Mouse (Mus musculus) midbrain, embryonic 10.5 days (tissue): ENCODE measurements around the gene Ddias. TPM values are rescaled to one million over a fixed set of nuclear protein-coding genes. Genes with fewer than 3 reads are reported as not detected.

Source experiments
- DNase-seq: peaks from one replicate; pipeline ENCODE4 v3.0.0-alpha.2; 2017; ENCODE audit warnings: low spot score
- H3K27ac ChIP-seq: fragments of 300-500 bp; sonication (generic); replicated peaks from 2 replicates; pipeline ENCODE4 v1.5.1; 2016; ENCODE audit warnings: mild to moderate bottlenecking
- H3K27me3 ChIP-seq: fragments of 300-500 bp; sonication (generic); 2 replicates; pipeline ENCODE4 v1.6.1; 2016; ENCODE audit warnings: low read depth, mild to moderate bottlenecking; ENCODE audit not compliant: poor library complexity, severe bottlenecking
- H3K36me3 ChIP-seq: fragments of 300-500 bp; sonication (generic); 2 replicates; pipeline ENCODE4 v1.6.1; 2016; ENCODE audit warnings: mild to moderate bottlenecking, moderate library complexity
- H3K4me1 ChIP-seq: fragments of 300-500 bp; sonication (generic); 2 replicates; pipeline ENCODE4 v1.6.1; 2016
- H3K4me3 ChIP-seq: fragments of 300-500 bp; sonication (generic); 2 replicates; pipeline ENCODE4 v1.5.1; 2016; ENCODE audit warnings: mild to moderate bottlenecking, moderate library complexity
- H3K9me3 ChIP-seq: fragments of 300-500 bp; sonication (generic); replicated peaks from 2 replicates; pipeline ENCODE4 v1.6.1; 2016; ENCODE audit warnings: mild to moderate bottlenecking
- WGBS: fragments of 180-500 bp; shearing (Covaris S2); methylation state at CpG from one replicate; pipeline ENCODE4 v1.1.7; 2016; 5-methylcytosine and 5-hydroxymethylcytosine counted together
- polyA plus RNA-seq: library from polyadenylated mRNA; unstranded; fragments of >200 nt; fragmentation: Nextera tagmentation; extraction: Ambion mirVana; gene quantifications from 2 replicates; pipeline ENCODE4 v1.2.1, GENCODE M21; 2016

Ddias gene
- polyA plus RNA-seq, 1 experiment from 2014 or later, result 26.3 TPM

DNA sequence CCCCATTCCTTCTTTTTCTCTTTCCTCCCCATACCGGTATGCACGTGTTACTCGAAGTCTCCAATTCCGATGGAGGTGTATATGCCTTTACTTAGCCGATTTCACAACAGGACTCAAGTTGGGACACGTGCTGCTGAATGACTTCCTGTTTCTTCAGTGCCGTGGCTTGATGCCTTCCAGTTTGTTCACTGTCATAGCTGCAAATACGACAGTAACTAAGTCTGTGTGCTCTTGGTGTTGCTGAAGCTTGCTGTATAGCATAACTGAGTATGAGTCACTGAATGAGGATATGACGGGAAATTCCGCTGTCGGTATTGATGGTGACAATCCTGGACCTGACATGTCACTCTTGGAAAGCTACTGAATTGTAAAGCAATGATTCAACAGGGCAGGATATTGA is 36.8 kb downstream of the Ddias start:
- no peak overlapping the region for H3K27ac ChIP-seq
- no peak for DNase-seq
- WGBS, result 92% methylated on average over 11 of the region's 11 CpGs
- no peaks in the 10 kb centered on the region for H3K27me3 ChIP-seq
- H3K9me3 ChIP-seq, result no peaks in the 10 kb centered on the region
- H3K4me1 ChIP-seq, result no peaks in the 10 kb centered on the region
- no peak overlapping the region for H3K4me3 ChIP-seq
- 0 out of 2 replicates have a peak, but pooled peaks cover 7% of the 10 kb centered on the region for H3K36me3 ChIP-seq

DNA sequence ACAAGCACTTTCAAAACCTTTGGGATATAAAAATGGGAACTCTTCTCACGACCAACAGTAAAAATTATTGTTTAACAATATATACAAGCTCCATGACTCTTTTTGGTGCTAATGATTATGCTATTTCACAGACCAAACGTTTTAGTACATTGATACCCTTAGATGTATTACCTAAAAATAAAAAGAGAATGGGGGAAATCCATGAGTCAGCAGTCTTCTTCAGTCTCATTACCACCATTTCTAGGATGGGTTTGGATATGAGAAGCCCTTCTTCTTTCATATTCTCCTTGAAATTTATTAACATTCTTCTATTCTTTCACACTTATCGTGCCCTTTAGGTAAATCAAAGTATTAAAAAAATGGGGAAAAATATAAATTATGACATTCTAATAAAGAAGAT is 37.6 kb downstream of the Ddias start:
- no peak overlapping the region for H3K27ac ChIP-seq
- 84% methylated on average over 3 of the region's 3 CpGs for WGBS
- H3K36me3 ChIP-seq, result 0 out of 2 replicates have a peak, but pooled peaks cover 7% of the 10 kb centered on the region
- no peak for DNase-seq
- no peak overlapping the region for H3K4me3 ChIP-seq
- H3K27me3 ChIP-seq, result no peaks in the 10 kb centered on the region
- H3K9me3 ChIP-seq, result no peaks in the 10 kb centered on the region
- H3K4me1 ChIP-seq, result no peaks in the 10 kb centered on the region

DNA sequence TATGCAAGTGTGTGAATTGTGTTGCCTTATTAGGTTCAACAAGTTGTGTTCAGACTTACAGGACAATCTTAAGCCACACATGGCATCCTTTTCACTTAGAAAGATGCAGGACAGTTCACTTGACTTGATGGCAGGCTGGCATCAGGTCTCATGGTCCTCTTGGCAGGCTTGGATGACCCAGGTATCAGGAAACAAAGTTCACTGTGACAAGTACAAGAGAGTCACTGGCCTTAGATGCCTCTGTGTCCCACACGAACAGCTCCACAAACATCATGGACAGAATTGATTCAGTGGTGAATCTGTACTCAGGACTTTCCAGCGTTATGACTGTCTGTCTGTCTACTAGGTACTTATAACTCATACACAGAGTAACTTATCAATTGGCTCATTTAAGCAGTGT is 39.7 kb downstream of the Ddias start:
- Histone ChIP-seq H3K4me1 (no peaks in the 10 kb centered on the region), H3K4me3 (no peak overlapping the region), H3K9me3 (no peaks in the 10 kb centered on the region), H3K27me3 (no peaks in the 10 kb centered on the region), H3K36me3 (0 out of 2 replicates have a peak, but pooled peaks cover 7% of the 10 kb centered on the region), H3K27ac (no peak overlapping the region)
- WGBS, result 92% methylated on average over 2 of the region's 2 CpGs
- no peak for DNase-seq

DNA sequence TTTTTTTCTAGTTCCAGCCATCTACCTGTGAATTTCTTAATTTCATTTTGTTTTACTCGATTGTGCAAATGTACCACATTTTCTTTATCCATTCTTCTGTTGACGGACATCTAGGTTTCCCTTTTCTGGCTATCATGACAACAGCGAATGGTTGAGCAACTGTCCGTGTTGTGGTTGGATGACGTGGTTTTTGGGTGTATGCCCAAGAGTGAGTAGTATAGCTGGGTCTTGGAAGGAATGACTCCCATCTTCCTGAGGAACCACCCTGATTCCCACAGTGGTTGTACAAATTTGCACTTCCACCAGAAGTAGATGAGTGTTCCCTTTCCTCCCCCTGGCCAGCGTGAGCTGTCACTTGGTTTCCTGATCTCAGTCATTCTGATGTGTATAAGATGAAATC is 41.7 kb downstream of the Ddias start:
- 92% methylated on average over 6 of the region's 6 CpGs for WGBS
- Histone ChIP-seq H3K36me3 (0 out of 2 replicates have a peak, but pooled peaks cover 7% of the 10 kb centered on the region), H3K4me1 (no peaks in the 10 kb centered on the region), H3K27me3 (no peaks in the 10 kb centered on the region), H3K4me3 (no peak overlapping the region), H3K27ac (no peak overlapping the region), H3K9me3 (no peaks in the 10 kb centered on the region)
- no peak for DNase-seq

DNA sequence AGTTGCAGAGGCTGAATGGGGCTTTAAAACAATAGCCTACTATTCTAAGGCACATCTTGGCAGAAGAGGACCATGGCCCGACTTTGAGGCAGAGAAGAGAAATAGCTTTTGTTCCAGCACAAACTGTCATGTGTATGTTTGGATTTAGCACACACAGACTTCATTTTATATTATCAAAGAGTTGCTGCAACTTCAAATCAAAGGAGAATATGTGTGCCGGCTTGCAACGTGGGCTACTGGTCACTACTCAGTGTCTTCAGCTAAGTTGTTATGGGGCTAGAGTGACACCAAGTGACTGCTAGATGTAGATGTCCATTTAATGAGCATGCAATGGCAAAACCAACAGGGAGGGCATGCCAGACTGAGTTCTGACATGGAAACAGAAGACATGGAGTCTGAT is 46.1 kb downstream of the Ddias start:
- no peaks in the 10 kb centered on the region for H3K27me3 ChIP-seq
- H3K27ac ChIP-seq, result no peak overlapping the region
- DNase-seq, result no peak
- no peaks in the 10 kb centered on the region for H3K4me1 ChIP-seq
- H3K36me3 ChIP-seq, result no peaks in the 10 kb centered on the region
- WGBS, result 63% methylated on average over 3 of the region's 3 CpGs
- no peak overlapping the region for H3K4me3 ChIP-seq
- H3K9me3 ChIP-seq, result no peaks in the 10 kb centered on the region

DNA sequence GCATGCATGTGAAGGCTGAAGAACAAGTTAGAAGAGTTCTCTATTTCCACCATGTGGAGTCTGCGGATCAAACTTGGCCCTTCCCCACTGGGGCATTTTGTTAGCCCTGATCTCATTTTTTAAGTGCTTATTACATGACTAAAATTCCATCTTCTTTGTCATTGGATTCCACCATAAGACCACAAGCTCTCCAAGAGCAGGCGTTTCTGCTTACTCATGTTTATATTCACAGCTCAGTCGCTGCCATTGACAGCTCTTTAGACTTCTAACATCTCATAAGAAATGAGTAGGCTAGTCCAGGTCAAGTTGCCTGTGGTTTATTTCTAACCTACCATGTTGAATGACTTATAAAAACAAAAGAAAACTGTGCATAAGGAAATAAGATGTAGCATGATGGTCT is 47.8 kb downstream of the Ddias start:
- Histone ChIP-seq H3K36me3 (no peaks in the 10 kb centered on the region), H3K4me1 (no peaks in the 10 kb centered on the region), H3K9me3 (no peaks in the 10 kb centered on the region), H3K4me3 (no peak overlapping the region), H3K27me3 (no peaks in the 10 kb centered on the region), H3K27ac (no peak overlapping the region)
- no peak for DNase-seq
- 90% methylated on average over 3 of the region's 3 CpGs for WGBS

DNA sequence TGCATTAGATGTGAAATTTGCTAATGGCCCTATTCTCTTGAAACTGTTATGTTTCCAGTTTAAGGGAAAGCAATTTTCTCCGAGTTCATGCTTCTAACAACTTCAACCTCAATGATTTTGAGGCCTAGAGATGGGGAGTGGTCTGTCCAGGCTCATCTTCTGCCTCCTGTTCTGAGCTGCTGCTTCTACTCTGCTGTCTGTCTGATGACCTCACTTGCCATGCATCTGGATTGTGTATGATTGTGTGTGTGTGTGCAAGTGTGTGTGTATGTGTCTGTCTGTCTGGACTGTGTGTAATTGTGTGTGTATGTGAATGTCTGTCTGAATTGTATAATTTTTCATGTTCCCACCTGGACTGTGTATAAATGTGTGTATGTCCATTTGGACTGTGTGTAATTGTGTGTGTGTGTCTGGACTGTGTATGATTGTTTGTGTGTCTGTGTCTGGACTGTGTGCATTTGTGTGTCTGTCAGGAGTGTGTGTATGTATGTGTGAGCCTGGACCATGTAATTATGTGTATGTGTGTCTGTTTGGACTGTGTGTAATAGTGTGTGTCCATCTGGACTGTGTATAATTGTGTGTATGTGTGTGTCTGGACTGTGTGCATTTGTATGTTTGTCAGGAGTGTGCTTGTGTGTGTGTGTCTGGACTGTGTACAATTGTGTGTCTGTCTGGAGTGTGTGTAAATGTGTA is 51.5 kb downstream of the Ddias start:
- no peak overlapping the region for H3K27ac ChIP-seq
- 65% methylated on average over 1 of the region's 1 CpGs for WGBS

DNA sequence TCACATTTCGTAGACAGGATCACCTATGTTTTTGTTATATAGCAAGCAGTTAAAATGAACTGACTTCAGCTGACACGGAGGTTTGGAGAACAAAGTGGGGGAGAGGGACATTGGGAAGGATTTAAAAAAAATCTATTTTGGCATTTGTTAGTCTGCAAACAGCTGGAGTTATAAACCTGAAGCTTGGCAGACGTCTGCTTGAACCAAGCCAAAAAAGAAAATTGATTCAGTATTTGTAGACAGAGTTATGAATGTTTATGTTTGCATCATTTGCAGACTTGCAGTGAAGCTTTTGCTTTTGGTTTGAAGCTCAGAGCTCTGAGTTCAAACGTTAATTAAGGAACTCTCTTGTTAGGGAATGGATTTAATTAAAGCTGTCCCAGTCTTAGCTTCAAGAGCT is 52.2 kb downstream of the Ddias start:
- Histone ChIP-seq H3K4me3 (no peak overlapping the region), H3K27me3 (no peaks in the 10 kb centered on the region), H3K4me1 (no peaks in the 10 kb centered on the region), H3K36me3 (no peaks in the 10 kb centered on the region), H3K9me3 (no peaks in the 10 kb centered on the region), H3K27ac (no peak overlapping the region)
- 60% methylated on average over 4 of the region's 4 CpGs for WGBS
- DNase-seq, result no peak

More for the DNA sequence above, 51.5 kb downstream of the Ddias start:
- no peak overlapping the region for H3K4me3 ChIP-seq
- DNase-seq, result no peak
- no peaks in the 10 kb centered on the region for H3K36me3 ChIP-seq
- no peaks in the 10 kb centered on the region for H3K9me3 ChIP-seq
- H3K4me1 ChIP-seq, result no peaks in the 10 kb centered on the region
- no peaks in the 10 kb centered on the region for H3K27me3 ChIP-seq

DNA sequence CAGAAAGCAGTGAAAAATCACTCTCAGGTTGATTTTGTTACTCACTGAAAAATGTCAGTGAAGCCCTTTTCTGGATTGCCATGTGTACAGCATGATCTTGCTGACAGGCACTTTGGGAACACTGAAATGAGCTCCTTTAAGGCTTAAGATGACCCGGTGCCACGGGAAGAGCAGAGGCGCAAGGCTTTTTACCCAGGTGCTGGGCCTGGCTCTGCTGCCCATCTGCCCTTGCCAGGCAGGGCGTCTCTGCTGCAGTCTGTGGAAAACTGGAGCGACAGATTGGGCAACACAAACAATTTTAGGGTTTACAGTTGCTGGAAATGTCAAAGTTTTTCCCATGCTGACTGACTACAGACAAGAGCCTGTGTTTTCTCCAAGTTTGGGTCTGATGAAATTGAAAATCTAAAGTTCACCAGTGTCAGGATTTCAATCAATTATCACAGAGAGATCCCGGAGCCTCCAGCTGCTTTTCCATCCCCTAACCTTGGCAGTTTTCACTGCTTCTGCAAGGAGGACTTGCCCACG is 53.0 kb downstream of the Ddias start:
- Histone ChIP-seq H3K9me3 (no peaks in the 10 kb centered on the region), H3K4me1 (no peaks in the 10 kb centered on the region), H3K27me3 (no peaks in the 10 kb centered on the region), H3K27ac (no peak overlapping the region), H3K4me3 (no peak overlapping the region), H3K36me3 (no peaks in the 10 kb centered on the region)
- DNase-seq, result no peak
- WGBS, result 83% methylated on average over 7 of the region's 7 CpGs

DNA sequence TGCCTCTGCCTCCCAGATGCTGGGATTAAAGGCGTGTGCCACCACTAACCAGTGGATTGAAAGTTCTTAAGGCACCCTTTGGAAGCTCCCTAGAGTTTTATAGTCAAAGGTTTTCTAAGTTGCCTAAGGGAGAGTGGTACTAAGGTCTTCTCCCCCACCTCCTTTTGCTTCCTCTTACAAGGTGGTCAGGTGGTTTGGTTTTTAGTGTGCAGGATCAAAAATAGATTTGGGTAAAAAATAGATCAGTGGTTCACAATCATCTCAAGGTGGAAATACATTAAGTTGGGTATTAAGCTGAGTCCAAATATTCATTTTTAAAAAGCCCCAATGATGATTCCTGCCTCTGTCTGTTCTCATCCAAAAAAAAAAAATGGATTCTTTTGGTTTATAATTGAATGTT is 53.6 kb downstream of the Ddias start:
- H3K9me3 ChIP-seq, result no peaks in the 10 kb centered on the region
- H3K4me3 ChIP-seq, result no peak overlapping the region
- DNase-seq, result no peak
- no peaks in the 10 kb centered on the region for H3K4me1 ChIP-seq
- H3K27me3 ChIP-seq, result no peaks in the 10 kb centered on the region
- no peak overlapping the region for H3K27ac ChIP-seq
- H3K36me3 ChIP-seq, result no peaks in the 10 kb centered on the region
- 86% methylated on average over 1 of the region's 1 CpGs for WGBS

DNA sequence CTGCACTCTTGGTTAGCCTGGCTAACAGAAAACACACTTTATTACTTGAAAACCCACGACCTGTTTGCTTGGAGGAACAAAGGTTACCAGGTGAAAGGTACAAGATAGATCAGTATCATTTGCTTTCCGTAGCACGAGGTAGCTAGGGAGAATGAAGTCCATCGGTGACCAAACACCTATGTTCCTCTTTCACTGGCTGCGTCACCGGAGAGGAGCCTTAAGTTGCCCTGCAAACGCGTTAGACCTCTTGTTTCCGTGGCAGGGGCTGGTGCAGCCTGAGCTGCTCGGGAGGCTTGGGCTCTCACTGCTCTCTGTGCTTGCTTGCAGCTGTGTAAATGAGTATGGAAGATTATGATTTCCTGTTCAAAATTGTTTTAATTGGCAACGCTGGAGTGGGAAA is 54.4 kb downstream of the Ddias start:
- no peak for DNase-seq
- H3K9me3 ChIP-seq, result no peaks in the 10 kb centered on the region
- no peaks in the 10 kb centered on the region for H3K36me3 ChIP-seq
- no peaks in the 10 kb centered on the region for H3K27me3 ChIP-seq
- no peak overlapping the region for H3K4me3 ChIP-seq
- WGBS, result 88% methylated on average over 11 of the region's 11 CpGs
- H3K27ac ChIP-seq, result no peak overlapping the region
- no peaks in the 10 kb centered on the region for H3K4me1 ChIP-seq

DNA sequence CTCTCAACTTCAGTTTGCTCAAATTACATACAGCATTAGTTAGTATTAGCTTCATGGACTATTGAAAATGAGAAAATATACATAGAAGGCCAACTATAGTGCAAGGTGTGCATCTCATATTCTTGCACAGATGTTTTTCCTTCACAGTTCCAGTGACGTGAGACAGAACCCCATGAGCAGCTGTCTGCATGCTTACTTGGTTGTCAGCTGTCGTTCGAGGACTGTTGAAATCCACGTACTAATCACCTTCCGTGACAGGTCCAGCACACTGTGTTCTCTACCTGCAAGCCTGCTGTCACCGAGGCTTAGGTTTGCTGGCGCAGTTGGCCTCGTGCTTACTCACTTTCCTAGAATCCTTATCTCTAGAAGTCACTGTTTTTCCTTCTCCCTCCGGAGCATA is 56.2 kb downstream of the Ddias start:
- Histone ChIP-seq H3K4me3 (no peak overlapping the region), H3K27ac (no peak overlapping the region), H3K4me1 (no peaks in the 10 kb centered on the region), H3K27me3 (no peaks in the 10 kb centered on the region), H3K9me3 (no peaks in the 10 kb centered on the region), H3K36me3 (no peaks in the 10 kb centered on the region)
- DNase-seq, result no peak
- 89% methylated on average over 9 of the region's 9 CpGs for WGBS

DNA sequence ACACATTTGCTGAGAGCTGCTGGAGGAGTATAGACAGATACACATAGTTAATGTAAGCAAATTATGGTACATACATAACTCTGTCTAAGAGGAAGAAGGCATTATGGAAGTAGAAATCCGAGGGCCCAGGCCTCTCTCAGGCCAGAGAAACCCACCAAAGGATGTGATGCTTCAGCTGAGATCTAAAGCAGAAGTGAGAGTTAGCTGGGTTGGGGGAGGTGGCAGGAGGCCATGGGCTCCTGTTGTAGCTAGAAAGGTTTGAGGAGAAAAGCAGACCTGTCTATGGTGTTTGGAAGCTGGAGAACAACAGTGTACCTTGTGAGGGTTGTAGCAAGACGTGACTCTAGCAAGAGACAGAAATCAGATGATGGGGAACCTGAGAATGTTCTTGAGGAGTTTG is 56.8 kb downstream of the Ddias start:
- no peak for DNase-seq
- 87% methylated on average over 2 of the region's 2 CpGs for WGBS
- no peaks in the 10 kb centered on the region for H3K4me1 ChIP-seq
- no peak overlapping the region for H3K27ac ChIP-seq
- H3K9me3 ChIP-seq, result no peaks in the 10 kb centered on the region
- H3K4me3 ChIP-seq, result no peak overlapping the region
- H3K27me3 ChIP-seq, result no peaks in the 10 kb centered on the region
- H3K36me3 ChIP-seq, result no peaks in the 10 kb centered on the region
